Mouse (Mus musculus): ENCODE measurements around the gene Fa2h.

DNA sequence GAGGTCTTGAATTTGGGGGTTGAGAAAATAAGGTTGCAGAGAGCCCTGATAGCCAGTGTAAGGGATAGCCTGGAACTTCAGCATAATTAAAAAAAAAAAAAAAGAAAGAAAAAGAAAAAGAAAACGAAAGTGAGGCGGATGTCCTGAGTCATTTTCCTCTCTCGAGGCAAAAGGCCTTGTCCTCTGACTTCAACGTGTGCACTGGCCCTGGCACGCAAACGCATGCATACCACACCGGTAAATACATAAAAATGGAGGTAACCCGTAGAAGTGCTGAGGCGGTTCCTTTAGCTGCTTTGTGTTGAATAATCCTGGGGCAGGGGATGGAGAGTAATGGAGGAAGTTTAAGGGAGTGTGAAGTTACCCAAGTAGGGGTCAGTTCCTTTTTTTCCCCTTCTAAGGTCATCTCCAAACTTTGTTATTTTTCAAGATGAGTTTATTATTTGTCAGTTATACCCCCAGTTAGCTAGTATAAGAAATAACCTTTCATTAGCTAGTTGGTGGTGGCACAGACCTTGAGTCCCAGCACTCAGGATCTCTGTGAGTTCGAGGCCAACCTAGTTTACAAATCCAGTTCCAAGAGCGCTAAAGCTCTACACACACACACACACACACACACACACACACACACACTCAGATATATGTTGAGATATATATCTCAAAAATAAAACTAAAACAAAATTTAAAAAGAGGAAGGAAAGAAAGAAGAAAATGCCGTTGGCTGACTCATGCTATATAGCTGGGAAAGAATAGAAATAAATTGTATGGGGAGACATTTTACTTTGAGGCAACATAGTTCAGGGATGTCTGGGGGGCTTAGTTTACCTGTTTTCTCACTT, 55.0 kb downstream of the Fa2h start:
- TF ChIP-seq CTCF (conservative IDR thresholded peaks at IDR 0.05; ENCODE audit: low read length) = no peak
- no peak for TF ChIP-seq NANOG (IDR thresholded peaks at IDR 0.05; ENCODE audit: borderline replicate concordance, low read length)
- TF ChIP-seq POU5F1 (IDR thresholded peaks at IDR 0.05; ENCODE audit: borderline replicate concordance, low read length) = no peak

All from E14TG2a.4 (cell line).